Mouse (Mus musculus): ENCODE measurements around the gene Gatad1. TPM values are rescaled to one million over a fixed set of nuclear protein-coding genes. Genes with fewer than 3 reads are reported as not detected.
A peak's percentile ranks its signal among the peaks of the same experiment; 100 is the strongest.
"Not testable (repeated sequence)": the region's sequence is repeated elsewhere in the genome, so short reads cannot be mapped to it uniquely, and the experiment has no call there.

Gene Gatad1
- polyA plus RNA-seq, 1 experiment from 2014 or later, result 63.5 TPM

DNA sequence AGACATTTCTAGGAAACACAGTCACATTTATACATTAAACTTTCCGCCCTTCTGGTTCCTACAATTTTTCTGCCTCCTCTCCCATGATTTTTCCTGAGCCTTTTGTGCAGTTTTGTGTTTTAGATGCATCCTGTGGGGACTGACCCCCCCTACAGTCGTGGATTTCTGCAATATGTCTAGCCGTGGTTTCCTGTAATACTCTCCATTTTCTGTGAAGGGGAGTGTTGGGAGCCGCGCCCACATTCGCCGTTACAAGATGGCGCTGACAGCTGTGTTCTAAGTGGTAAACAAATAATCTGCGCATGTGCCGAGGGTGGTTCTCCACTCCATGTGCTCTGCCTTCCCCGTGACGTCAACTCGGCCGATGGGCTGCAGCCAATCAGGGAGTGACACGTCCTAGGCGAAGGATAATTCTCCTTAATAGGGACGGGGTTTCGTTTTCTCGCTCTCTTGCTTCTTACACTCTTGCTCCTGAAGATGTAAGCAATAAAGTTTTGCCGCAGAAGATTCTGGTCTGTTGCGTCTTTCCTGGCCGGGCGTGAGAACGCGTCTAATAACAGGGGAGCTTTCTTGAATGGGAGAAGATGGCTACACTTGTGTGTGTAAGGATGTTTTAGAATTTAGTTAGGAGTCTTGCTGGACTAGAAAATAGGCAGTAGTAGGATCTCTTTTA is 3.9 kb downstream of the Gatad1 start:
- H3K4me3 ChIP-seq (replicated peaks); H3K4me1 ChIP-seq (replicated peaks); H3K9ac ChIP-seq (replicated peaks); H3K27me3 ChIP-seq; ATAC-seq (ENCODE audit: insufficient number of reproducible peaks, insufficient read depth, low FRiP score, low TSS enrichment, low read depth); H3K36me3 ChIP-seq; H3K4me2 ChIP-seq; H3K27ac ChIP-seq; H3K9me3 ChIP-seq: not testable (repeated sequence)
- WGBS, result 92% methylated on average over 17 of the region's 25 CpGs

GRCm38 (mm10) chr5:3651621-3652020 is 5.4 kb downstream of the Gatad1 start:
- ATAC-seq (ENCODE audit: insufficient number of reproducible peaks, insufficient read depth, low FRiP score, low TSS enrichment, low read depth), result no peak
- WGBS, result 93% methylated on average over 5 of the region's 5 CpGs

GRCm38 (mm10) chr5:3650881-3651280 is 6.1 kb downstream of the Gatad1 start, which contains the start of gene Tmbim7:
Gene Tmbim7, plus strand, starts transcription at chr5:3651181.
- Histone ChIP-seq H3K9ac (replicated peaks) (no peak within 1 kb of the TSS), H3K4me1 (replicated peaks) (no peaks in the 10 kb centered on the region), H3K4me3 (replicated peaks) (no peak within 1 kb of the TSS), H3K27me3 (no peaks in the 10 kb centered on the region), H3K27ac (no peak within 1 kb of the TSS), H3K4me2 (no peak within 1 kb of the TSS), H3K9me3 (no peaks in the 10 kb centered on the region), H3K36me3 (no peaks in the 10 kb centered on the region)
- WGBS, result 85% methylated on average over 6 of the region's 6 CpGs
- no peak for ATAC-seq (ENCODE audit: insufficient number of reproducible peaks, insufficient read depth, low FRiP score, low TSS enrichment, low read depth)

More at GRCm38 (mm10) chr5:3651621-3652020, 5.4 kb downstream of the Gatad1 start:
- Histone ChIP-seq H3K36me3 (no peaks in the 10 kb centered on the region), H3K4me1 (replicated peaks) (no peaks in the 10 kb centered on the region), H3K27me3 (no peaks in the 10 kb centered on the region), H3K27ac (no peak overlapping the region), H3K4me2 (no peak overlapping the region), H3K9me3 (no peaks in the 10 kb centered on the region), H3K4me3 (replicated peaks) (no peak overlapping the region), H3K9ac (replicated peaks) (no peak overlapping the region)

- Histone ChIP-seq H3K4me2 (no peak overlapping the region), H3K27me3 (no peaks in the 10 kb centered on the region), H3K4me1 (replicated peaks) (peaks cover 7% of the 10 kb centered on the region), H3K4me3 (replicated peaks) (no peak overlapping the region), H3K9me3 (no peaks in the 10 kb centered on the region), H3K36me3 (peaks cover 15% of the 10 kb centered on the region), H3K9ac (replicated peaks) (no peak overlapping the region), H3K27ac (no peak overlapping the region)
- ATAC-seq (ENCODE audit: insufficient number of reproducible peaks, insufficient read depth, low FRiP score, low TSS enrichment, low read depth), result no peak
- WGBS, result 73% methylated on average over 4 of the region's 4 CpGs
Observed at GRCm38 (mm10) chr5:3648849-3649210, 8.2 kb downstream of the Gatad1 start.

GRCm38 (mm10) chr5:3648206-3648848 is 8.7 kb downstream of the Gatad1 start:
- Histone ChIP-seq H3K36me3 (peaks cover 18% of the 10 kb centered on the region), H3K4me1 (replicated peaks) (peaks cover 7% of the 10 kb centered on the region), H3K4me3 (replicated peaks) (peak overlapping the region; percentile 93), H3K4me2 (peak overlapping the region; percentile 61), H3K27me3 (no peaks in the 10 kb centered on the region), H3K9me3 (no peaks in the 10 kb centered on the region), H3K27ac (no peak overlapping the region), H3K9ac (replicated peaks) (no peak overlapping the region)
- 49% methylated on average over 4 of the region's 4 CpGs for WGBS
- peak; percentile 44; the same call in 1 of the 2 replicates for ATAC-seq (ENCODE audit: insufficient number of reproducible peaks, insufficient read depth, low FRiP score, low TSS enrichment, low read depth)

DNA sequence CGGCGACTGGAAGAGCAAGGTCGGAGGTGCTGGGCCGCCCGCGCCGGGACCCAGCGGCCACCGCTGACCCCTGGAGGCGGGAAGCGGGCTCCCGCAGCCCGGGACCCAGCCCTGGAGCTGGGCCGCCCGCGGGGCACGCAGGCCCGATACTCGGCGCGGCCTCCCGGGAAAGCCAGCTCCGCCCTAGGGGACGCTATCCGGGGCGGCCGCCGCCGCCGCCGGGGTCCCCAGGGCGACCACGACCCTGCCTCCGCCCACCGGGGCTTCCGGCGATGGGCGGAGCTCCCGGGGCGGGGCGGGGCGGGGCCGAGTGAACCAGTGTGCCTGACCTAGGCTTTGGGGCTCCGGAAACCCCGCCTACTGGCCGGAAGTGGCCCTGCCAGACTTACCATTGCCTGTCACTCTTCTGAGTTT is 9.3 kb downstream of the Gatad1 start:
- no peaks in the 10 kb centered on the region for H3K27me3 ChIP-seq
- peak; percentile 93 for ATAC-seq (ENCODE audit: insufficient number of reproducible peaks, insufficient read depth, low FRiP score, low TSS enrichment, low read depth)
- no peaks in the 10 kb centered on the region for H3K9me3 ChIP-seq
- H3K27ac ChIP-seq, result peak overlapping the region; percentile 93
- WGBS, result 0% methylated on average over 18 of the region's 46 CpGs
- peak overlapping the region; percentile 88 for H3K9ac ChIP-seq (replicated peaks)
- H3K4me3 ChIP-seq (replicated peaks), result peak overlapping the region; percentile 93
- H3K4me2 ChIP-seq, result peak overlapping the region; percentile 61
- peaks cover 23% of the 10 kb centered on the region for H3K36me3 ChIP-seq
- peaks cover 7% of the 10 kb centered on the region for H3K4me1 ChIP-seq (replicated peaks)

GRCm38 (mm10) chr5:3646991-3647707 is 9.8 kb downstream of the Gatad1 start:
- peak overlapping the region; percentile 61 for H3K4me2 ChIP-seq
- peak overlapping the region; percentile 88 for H3K9ac ChIP-seq (replicated peaks)
- H3K9me3 ChIP-seq, result no peaks in the 10 kb centered on the region
- H3K27ac ChIP-seq, result peak overlapping the region; percentile 93
- WGBS, result under 1% methylated on average over 60 of the region's 60 CpGs
- peaks cover 7% of the 10 kb centered on the region for H3K4me1 ChIP-seq (replicated peaks)
- H3K4me3 ChIP-seq (replicated peaks), result peak overlapping the region; percentile 93
- H3K27me3 ChIP-seq, result no peaks in the 10 kb centered on the region
- peaks cover 28% of the 10 kb centered on the region for H3K36me3 ChIP-seq
- ATAC-seq (ENCODE audit: insufficient number of reproducible peaks, insufficient read depth, low FRiP score, low TSS enrichment, low read depth), result peak; percentile 71

- Histone ChIP-seq H3K27ac (no peak overlapping the region), H3K4me3 (replicated peaks) (peak overlapping the region; percentile 93), H3K27me3 (no peaks in the 10 kb centered on the region), H3K4me2 (peak overlapping the region; percentile 61), H3K4me1 (replicated peaks) (peaks cover 7% of the 10 kb centered on the region), H3K36me3 (peaks cover 34% of the 10 kb centered on the region), H3K9ac (replicated peaks) (peak overlapping the region; percentile 88; the same call in 1 of the 2 replicates), H3K9me3 (no peaks in the 10 kb centered on the region)
- WGBS, result 34% methylated on average over 6 of the region's 6 CpGs
- no peak for ATAC-seq (ENCODE audit: insufficient number of reproducible peaks, insufficient read depth, low FRiP score, low TSS enrichment, low read depth)
Observed at GRCm38 (mm10) chr5:3646539-3646938, 10.4 kb downstream of the Gatad1 start.

GRCm38 (mm10) chr5:3645326-3645725 is 11.7 kb downstream of the Gatad1 start:
- Histone ChIP-seq H3K36me3 (peaks cover 44% of the 10 kb centered on the region), H3K4me1 (replicated peaks) (peaks cover 7% of the 10 kb centered on the region), H3K9me3 (no peaks in the 10 kb centered on the region), H3K4me3 (replicated peaks) (0 out of 2 replicates have a peak overlapping the region, but pooled peaks have one; percentile 1), H3K27me3 (no peaks in the 10 kb centered on the region), H3K4me2 (peak overlapping the region; percentile 37), H3K27ac (no peak overlapping the region), H3K9ac (replicated peaks) (no peak overlapping the region)
- no peak for ATAC-seq (ENCODE audit: insufficient number of reproducible peaks, insufficient read depth, low FRiP score, low TSS enrichment, low read depth)
- WGBS, result 46% methylated on average over 6 of the region's 6 CpGs

- no peak overlapping the region for H3K9ac ChIP-seq (replicated peaks)
- no peak overlapping the region for H3K27ac ChIP-seq
- no peaks in the 10 kb centered on the region for H3K27me3 ChIP-seq
- H3K9me3 ChIP-seq, result no peaks in the 10 kb centered on the region
- no peak for ATAC-seq (ENCODE audit: insufficient number of reproducible peaks, insufficient read depth, low FRiP score, low TSS enrichment, low read depth)
- no peak overlapping the region for H3K4me3 ChIP-seq (replicated peaks)
- H3K4me1 ChIP-seq (replicated peaks), result peaks cover 7% of the 10 kb centered on the region
- H3K36me3 ChIP-seq, result peaks cover 49% of the 10 kb centered on the region
- H3K4me2 ChIP-seq, result no peak overlapping the region
- 94% methylated on average over 6 of the region's 6 CpGs for WGBS
Observed at GRCm38 (mm10) chr5:3644621-3645020, 12.4 kb downstream of the Gatad1 start.

- no peak overlapping the region for H3K4me3 ChIP-seq (replicated peaks)
- H3K27ac ChIP-seq, result no peak overlapping the region
- WGBS, result 83% methylated on average over 8 of the region's 8 CpGs
- ATAC-seq (ENCODE audit: insufficient number of reproducible peaks, insufficient read depth, low FRiP score, low TSS enrichment, low read depth), result no peak
- H3K9me3 ChIP-seq, result no peaks in the 10 kb centered on the region
- no peak overlapping the region for H3K9ac ChIP-seq (replicated peaks)
- H3K36me3 ChIP-seq, result peaks cover 36% of the 10 kb centered on the region
- H3K4me2 ChIP-seq, result no peak overlapping the region
- no peaks in the 10 kb centered on the region for H3K27me3 ChIP-seq
- H3K4me1 ChIP-seq (replicated peaks), result peaks cover 5% of the 10 kb centered on the region; the same call in 1 of the 2 replicates
Observed at GRCm38 (mm10) chr5:3635286-3635685, 21.7 kb downstream of the Gatad1 start.

Measured in limb, embryonic 12.5 days (tissue).